Mouse (Mus musculus) neural tube, embryonic 14.5 days (tissue): Measurements from ENCODE around the gene Gpr88. TPM values are rescaled to one million over a fixed set of nuclear protein-coding genes. Genes with fewer than 3 reads are reported as not detected.

Experiments
- ATAC-seq: fragments of 200-750 bp; cut with Nextera tagmentation; 2 replicates; pipeline ENCODE4 v1.8.0; 2017; ENCODE audit warnings: low read depth, mild to moderate bottlenecking, moderate TSS enrichment, moderate library complexity
- H3K27ac ChIP-seq: fragments of 300-500 bp; sonication (generic); 2 replicates; pipeline ENCODE4 v1.5.1; 2014; ENCODE audit warnings: low read depth, mild to moderate bottlenecking, control low read depth, low read length, moderate library complexity, mixed read lengths
- H3K27me3 ChIP-seq: fragments of 300-500 bp; sonication (generic); 2 replicates; pipeline ENCODE4 v1.6.1; 2014; ENCODE audit warnings: low read length; ENCODE audit not compliant: control insufficient read depth, insufficient read depth
- H3K36me3 ChIP-seq: fragments of 300-500 bp; sonication (generic); 2 replicates; pipeline ENCODE4 v1.6.1; 2014; ENCODE audit warnings: low read length, mixed read lengths; ENCODE audit not compliant: control insufficient read depth, insufficient read depth
- H3K4me1 ChIP-seq: fragments of 300-500 bp; sonication (generic); 2 replicates; pipeline ENCODE4 v1.6.1; 2014; ENCODE audit warnings: low read length; ENCODE audit not compliant: control insufficient read depth, insufficient read depth
- H3K4me2 ChIP-seq: fragments of 300-500 bp; sonication (generic); 2 replicates; pipeline ENCODE4 v1.6.1; 2014; ENCODE audit warnings: mild to moderate bottlenecking, low read depth, low read length, control low read depth
- H3K4me3 ChIP-seq: fragments of 300-500 bp; sonication (generic); 2 replicates; pipeline ENCODE4 v1.5.1; 2014; ENCODE audit warnings: low read depth, low read length, control low read depth, mixed read lengths
- H3K9ac ChIP-seq: fragments of 300-500 bp; sonication (generic); replicated peaks from 2 replicates; pipeline ENCODE4 v1.6.1; 2014; ENCODE audit warnings: low read depth, mild to moderate bottlenecking, control low read depth, low read length, mixed read lengths
- H3K9me3 ChIP-seq: fragments of 300-500 bp; sonication (generic); 2 replicates; pipeline ENCODE4 v1.6.1; 2016; ENCODE audit warnings: low read length; ENCODE audit not compliant: control insufficient read depth
- WGBS: fragments of 180-500 bp; shearing (Covaris S2); extraction: QIAGEN DNeasy Blood & Tissue Kit; methylation state at CpG from one replicate; pipeline ENCODE4 v1.1.7; 2014; 5-methylcytosine and 5-hydroxymethylcytosine counted together
- polyA plus RNA-seq: library from polyadenylated mRNA; unstranded; fragments of >200 nt; fragmentation: Nextera tagmentation; extraction: Ambion mirVana; gene quantifications from 2 replicates; pipeline ENCODE4 v1.2.1, GENCODE M21; 2014

Gpr88 gene
- polyA plus RNA-seq, 1 experiment from 2014 or later: 4.2 TPM

- peak overlapping the region; percentile 62 for H3K9ac ChIP-seq
- H3K4me2 ChIP-seq: peak overlapping the region; percentile 99
- ATAC-seq: peak; percentile 60
- peak overlapping the region; percentile 56 for H3K4me3 ChIP-seq
- H3K9me3 ChIP-seq: no peaks in the 10 kb centered on the region
- H3K36me3 ChIP-seq: no peaks in the 10 kb centered on the region
- peaks cover 18% of the 10 kb centered on the region; the same call in 1 of the 2 replicates for H3K4me1 ChIP-seq
- H3K27me3 ChIP-seq: peaks cover 7% of the 10 kb centered on the region
- 0% methylated on average over 47 of the region's 48 CpGs for WGBS
- no peak overlapping the region for H3K27ac ChIP-seq
Observed at GRCm38 (mm10) chr3:116252255-116253040, 855 bp downstream of the Gpr88 start.

- under 1% methylated on average over 82 of the region's 86 CpGs for WGBS
- Histone ChIP-seq H3K4me2 (peak overlapping the region; percentile 99), H3K4me3 (peak overlapping the region; percentile 56), H3K4me1 (peaks cover 18% of the 10 kb centered on the region; the same call in 1 of the 2 replicates), H3K9ac (peak overlapping the region; percentile 62), H3K36me3 (no peaks in the 10 kb centered on the region), H3K9me3 (no peaks in the 10 kb centered on the region), H3K27me3 (peaks cover 7% of the 10 kb centered on the region), H3K27ac (no peak overlapping the region)
- peak; percentile 80 for ATAC-seq
Observed at GRCm38 (mm10) chr3:116251481-116252254, 1.6 kb downstream of the Gpr88 start.

- no peak overlapping the region for H3K4me3 ChIP-seq
- no peaks in the 10 kb centered on the region for H3K9me3 ChIP-seq
- H3K27me3 ChIP-seq: peaks cover 7% of the 10 kb centered on the region
- no peak overlapping the region for H3K27ac ChIP-seq
- 50% methylated on average over 2 of the region's 2 CpGs for WGBS
- H3K4me2 ChIP-seq: no peak overlapping the region
- ATAC-seq: no peak
- no peak overlapping the region for H3K9ac ChIP-seq
- H3K4me1 ChIP-seq: peaks cover 18% of the 10 kb centered on the region; the same call in 1 of the 2 replicates
- no peaks in the 10 kb centered on the region for H3K36me3 ChIP-seq
Observed at GRCm38 (mm10) chr3:116249026-116249425, 4.3 kb downstream of the Gpr88 start.

GRCm38 (mm10) chr3:116244476-116244875 lies 8.8 kb downstream of the Gpr88 start:
- H3K4me1 ChIP-seq: no peaks in the 10 kb centered on the region; the same call in 1 of the 2 replicates
- H3K4me3 ChIP-seq: no peak overlapping the region
- 77% methylated on average over 6 of the region's 6 CpGs for WGBS
- ATAC-seq: no peak
- H3K4me2 ChIP-seq: no peak overlapping the region
- H3K27ac ChIP-seq: no peak overlapping the region
- H3K9ac ChIP-seq: no peak overlapping the region
- H3K36me3 ChIP-seq: no peaks in the 10 kb centered on the region
- H3K9me3 ChIP-seq: no peaks in the 10 kb centered on the region
- no peaks in the 10 kb centered on the region for H3K27me3 ChIP-seq

GRCm38 (mm10) chr3:116242685-116243084 lies 10.6 kb downstream of the Gpr88 start:
- Histone ChIP-seq H3K4me3 (no peak overlapping the region), H3K9me3 (no peaks in the 10 kb centered on the region), H3K27me3 (no peaks in the 10 kb centered on the region), H3K4me2 (no peak overlapping the region), H3K27ac (no peak overlapping the region), H3K9ac (no peak overlapping the region), H3K4me1 (no peaks in the 10 kb centered on the region), H3K36me3 (no peaks in the 10 kb centered on the region)
- 76% methylated on average over 9 of the region's 9 CpGs for WGBS
- ATAC-seq: no peak

GRCm38 (mm10) chr3:116237527-116237926 lies 15.8 kb downstream of the Gpr88 start:
- Histone ChIP-seq H3K4me2 (no peak overlapping the region), H3K27me3 (no peaks in the 10 kb centered on the region), H3K4me3 (no peak overlapping the region), H3K9me3 (no peaks in the 10 kb centered on the region), H3K27ac (no peak overlapping the region), H3K4me1 (no peaks in the 10 kb centered on the region), H3K36me3 (no peaks in the 10 kb centered on the region), H3K9ac (no peak overlapping the region)
- ATAC-seq: no peak
- WGBS: 90% methylated on average over 5 of the region's 5 CpGs

- no peaks in the 10 kb centered on the region for H3K36me3 ChIP-seq
- H3K9ac ChIP-seq: no peak overlapping the region
- no peak overlapping the region for H3K4me3 ChIP-seq
- H3K27ac ChIP-seq: no peak overlapping the region
- no peaks in the 10 kb centered on the region for H3K27me3 ChIP-seq
- ATAC-seq: no peak
- no peaks in the 10 kb centered on the region for H3K9me3 ChIP-seq
- H3K4me2 ChIP-seq: no peak overlapping the region
- no peaks in the 10 kb centered on the region for H3K4me1 ChIP-seq
- WGBS: 74% methylated on average over 4 of the region's 4 CpGs
Observed at GRCm38 (mm10) chr3:116236856-116237255, 16.4 kb downstream of the Gpr88 start.

GRCm38 (mm10) chr3:116233515-116233914 lies 19.8 kb downstream of the Gpr88 start:
- no peaks in the 10 kb centered on the region for H3K27me3 ChIP-seq
- 90% methylated on average over 3 of the region's 3 CpGs for WGBS
- no peak overlapping the region for H3K9ac ChIP-seq
- no peaks in the 10 kb centered on the region for H3K9me3 ChIP-seq
- H3K4me1 ChIP-seq: no peaks in the 10 kb centered on the region
- no peak overlapping the region for H3K4me2 ChIP-seq
- no peaks in the 10 kb centered on the region for H3K36me3 ChIP-seq
- ATAC-seq: no peak
- no peak overlapping the region for H3K27ac ChIP-seq
- H3K4me3 ChIP-seq: no peak overlapping the region

GRCm38 (mm10) chr3:116232763-116233162 lies 20.5 kb downstream of the Gpr88 start:
- Histone ChIP-seq H3K4me1 (no peaks in the 10 kb centered on the region), H3K36me3 (no peaks in the 10 kb centered on the region), H3K27me3 (no peaks in the 10 kb centered on the region), H3K9ac (no peak overlapping the region), H3K4me3 (no peak overlapping the region), H3K9me3 (no peaks in the 10 kb centered on the region), H3K4me2 (no peak overlapping the region), H3K27ac (no peak overlapping the region)
- WGBS: 84% methylated on average over 5 of the region's 5 CpGs
- no peak for ATAC-seq
